Mouse (Mus musculus) liver, embryonic 11.5 days (tissue): ENCODE measurements around the gene Ccm2. TPM values are rescaled to one million over a fixed set of nuclear protein-coding genes. Genes with fewer than 3 reads are reported as not detected.

ENCODE experiments used
- ATAC-seq: fragments of 200-750 bp; cut with Nextera tagmentation; replicated peaks from 2 replicates; pipeline ENCODE4 v1.8.0; 2017; ENCODE audit warnings: moderate number of reproducible peaks, mild to moderate bottlenecking, moderate TSS enrichment, moderate library complexity; ENCODE audit not compliant: low FRiP score
- DNase-seq: peaks from one replicate; pipeline ENCODE4 v3.0.0-alpha.2; 2017; ENCODE audit warnings: low spot score
- H3K27ac ChIP-seq: fragments of 300-500 bp; sonication (generic); 2 replicates; pipeline ENCODE4 v1.5.1; 2014; ENCODE audit warnings: mild to moderate bottlenecking, low read depth, low read length, control low read depth
- H3K27me3 ChIP-seq: fragments of 300-500 bp; sonication (generic); replicated peaks from 2 replicates; pipeline ENCODE4 v1.6.1; 2014; ENCODE audit warnings: low read length, mixed read lengths; ENCODE audit not compliant: control insufficient read depth, insufficient read depth
- H3K36me3 ChIP-seq: fragments of 300-500 bp; sonication (generic); 2 replicates; pipeline ENCODE4 v1.6.1; 2014; ENCODE audit warnings: mild to moderate bottlenecking, low read length, moderate library complexity, mixed read lengths; ENCODE audit not compliant: control insufficient read depth, insufficient read depth
- H3K4me1 ChIP-seq: fragments of 300-500 bp; sonication (generic); replicated peaks from 2 replicates; pipeline ENCODE4 v1.6.1; 2014; ENCODE audit warnings: low read length, mixed read lengths; ENCODE audit not compliant: control insufficient read depth, insufficient read depth
- H3K4me2 ChIP-seq: fragments of 300-500 bp; sonication (generic); 2 replicates; pipeline ENCODE4 v1.6.1; 2014; ENCODE audit warnings: mild to moderate bottlenecking, control low read depth, moderate library complexity
- H3K4me3 ChIP-seq: fragments of 300-500 bp; sonication (generic); 2 replicates; pipeline ENCODE4 v1.5.1; 2014; ENCODE audit warnings: low read depth, low read length, control low read depth
- H3K9ac ChIP-seq: fragments of 300-500 bp; sonication (generic); 2 replicates; pipeline ENCODE4 v1.6.1; 2014; ENCODE audit warnings: low read depth, low read length, control low read depth
- H3K9me3 ChIP-seq: fragments of 300-500 bp; sonication (generic); 2 replicates; pipeline ENCODE4 v1.6.1; 2016; ENCODE audit warnings: low read length, inconsistent platforms, mixed read lengths; ENCODE audit not compliant: control insufficient read depth
- WGBS: fragments of 180-500 bp; shearing (Covaris S2); extraction: QIAGEN DNeasy Blood & Tissue Kit; methylation state at CpG from one replicate; pipeline ENCODE4 v1.1.7; 2014; 5-methylcytosine and 5-hydroxymethylcytosine counted together
- polyA plus RNA-seq: library from polyadenylated mRNA; unstranded; fragments of >200 nt; fragmentation: Nextera tagmentation; extraction: Ambion mirVana; gene quantifications from 2 replicates; pipeline ENCODE4 v1.2.1, GENCODE M21; 2014

Ccm2 gene
- polyA plus RNA-seq, 1 experiment from 2014 or later, result 82.1 TPM

GRCm38 (mm10) chr11:6563201-6563600, 16.5 kb downstream of the Ccm2 start:
- 65% methylated on average over 4 of the region's 4 CpGs for WGBS
- H3K4me2 ChIP-seq, result no peak overlapping the region
- peaks cover 20% of the 10 kb centered on the region for H3K4me1 ChIP-seq
- H3K9me3 ChIP-seq, result no peaks in the 10 kb centered on the region
- peaks cover 6% of the 10 kb centered on the region; the same call in 1 of the 2 replicates for H3K36me3 ChIP-seq
- H3K27me3 ChIP-seq, result no peaks in the 10 kb centered on the region
- no peak overlapping the region for H3K9ac ChIP-seq
- no peak for DNase-seq
- no peak for ATAC-seq
- H3K4me3 ChIP-seq, result no peak overlapping the region
- no peak overlapping the region for H3K27ac ChIP-seq

- Histone ChIP-seq H3K4me2 (no peak overlapping the region), H3K9me3 (no peaks in the 10 kb centered on the region), H3K4me3 (no peak overlapping the region), H3K27me3 (no peaks in the 10 kb centered on the region), H3K9ac (no peak overlapping the region), H3K36me3 (peaks cover 11% of the 10 kb centered on the region), H3K4me1 (peaks cover 33% of the 10 kb centered on the region), H3K27ac (peak overlapping the region; percentile 43)
- DNase-seq (no peak), ATAC-seq (no peak)
- 55% methylated on average over 4 of the region's 4 CpGs for WGBS
These were observed 19.8 kb downstream of the Ccm2 start for GRCm38 (mm10) chr11:6566496-6566895.

DNA sequence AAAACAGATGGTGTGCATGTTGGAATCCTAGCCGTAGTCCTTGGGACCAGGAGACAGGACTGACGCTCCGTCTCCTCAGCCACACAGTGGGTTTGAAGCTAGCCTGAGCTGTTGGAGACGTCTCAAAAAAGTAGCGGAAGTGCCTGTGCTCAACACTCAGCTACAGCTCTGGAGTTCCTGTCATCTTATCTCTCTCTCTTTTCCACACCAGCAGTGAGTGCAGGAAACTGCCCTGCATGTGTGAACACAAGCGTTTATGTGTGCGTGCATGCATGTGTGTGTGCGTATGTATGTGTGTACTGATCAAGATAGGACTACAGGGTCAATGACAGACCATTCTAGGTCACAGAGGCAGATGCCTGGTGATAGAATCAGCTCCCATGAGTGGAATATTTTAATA, 21.3 kb downstream of the Ccm2 start:
- no peak overlapping the region for H3K9ac ChIP-seq
- peaks cover 21% of the 10 kb centered on the region for H3K36me3 ChIP-seq
- peak overlapping the region; percentile 28; the same call in 1 of the 2 replicates for H3K4me2 ChIP-seq
- H3K4me3 ChIP-seq, result no peak overlapping the region
- no peaks in the 10 kb centered on the region for H3K9me3 ChIP-seq
- peak overlapping the region; percentile 67 for H3K27ac ChIP-seq
- peaks cover 33% of the 10 kb centered on the region for H3K4me1 ChIP-seq
- no peaks in the 10 kb centered on the region for H3K27me3 ChIP-seq
- DNase-seq, result no peak
- WGBS, result 50% methylated on average over 8 of the region's 8 CpGs
- peak; percentile 59 for ATAC-seq

- no peaks in the 10 kb centered on the region for H3K27me3 ChIP-seq
- H3K4me1 ChIP-seq, result peaks cover 33% of the 10 kb centered on the region
- no peaks in the 10 kb centered on the region for H3K9me3 ChIP-seq
- H3K27ac ChIP-seq, result peak overlapping the region; percentile 48; the same call in 1 of the 2 replicates
- H3K4me2 ChIP-seq, result peak overlapping the region; percentile 12; the same call in 1 of the 2 replicates
- H3K36me3 ChIP-seq, result peaks cover 21% of the 10 kb centered on the region
- WGBS, result 60% methylated on average over 11 of the region's 11 CpGs
- DNase-seq (no peak), ATAC-seq (peak; percentile 30; the same call in 1 of the 2 replicates)
- peak overlapping the region; percentile 48 for H3K9ac ChIP-seq
- H3K4me3 ChIP-seq, result no peak overlapping the region
These were observed 22.1 kb downstream of the Ccm2 start for GRCm38 (mm10) chr11:6568584-6569409.

DNA sequence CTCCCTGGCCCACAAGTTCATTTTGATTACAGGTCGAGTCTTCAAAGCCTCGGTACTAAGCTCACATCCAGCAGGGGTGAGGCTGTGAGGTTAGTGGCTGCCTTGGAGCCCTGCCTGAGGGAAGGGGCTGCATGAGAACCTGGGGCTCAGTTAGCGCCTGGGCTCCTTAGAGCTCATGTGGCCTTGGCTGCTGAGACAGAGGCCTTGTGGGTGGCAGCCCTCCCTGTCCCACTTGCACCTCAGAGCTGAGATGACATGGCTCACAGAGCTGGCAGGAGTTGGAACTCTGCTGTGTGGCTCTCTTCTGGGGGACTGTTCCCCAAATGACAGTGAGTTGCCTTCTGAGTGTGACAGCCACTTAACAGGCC, 22.7 kb downstream of the Ccm2 start:
- Histone ChIP-seq H3K9me3 (no peaks in the 10 kb centered on the region), H3K9ac (peak overlapping the region; percentile 31; the same call in 1 of the 2 replicates), H3K27ac (no peak overlapping the region; the same call in 1 of the 2 replicates), H3K4me3 (no peak overlapping the region), H3K4me1 (peaks cover 33% of the 10 kb centered on the region), H3K4me2 (no peak overlapping the region), H3K36me3 (peaks cover 21% of the 10 kb centered on the region), H3K27me3 (no peaks in the 10 kb centered on the region)
- WGBS, result 54% methylated on average over 3 of the region's 3 CpGs
- DNase-seq, result no peak
- no peak for ATAC-seq

GRCm38 (mm10) chr11:6576151-6576550, 29.5 kb downstream of the Ccm2 start:
- Histone ChIP-seq H3K4me2 (no peak overlapping the region), H3K9ac (no peak overlapping the region), H3K9me3 (no peaks in the 10 kb centered on the region), H3K27me3 (no peaks in the 10 kb centered on the region), H3K27ac (no peak overlapping the region), H3K4me1 (no peaks in the 10 kb centered on the region), H3K36me3 (peaks cover 18% of the 10 kb centered on the region), H3K4me3 (no peak overlapping the region)
- no peak for ATAC-seq
- DNase-seq, result no peak
- WGBS, result 79% methylated on average over 3 of the region's 3 CpGs

DNA sequence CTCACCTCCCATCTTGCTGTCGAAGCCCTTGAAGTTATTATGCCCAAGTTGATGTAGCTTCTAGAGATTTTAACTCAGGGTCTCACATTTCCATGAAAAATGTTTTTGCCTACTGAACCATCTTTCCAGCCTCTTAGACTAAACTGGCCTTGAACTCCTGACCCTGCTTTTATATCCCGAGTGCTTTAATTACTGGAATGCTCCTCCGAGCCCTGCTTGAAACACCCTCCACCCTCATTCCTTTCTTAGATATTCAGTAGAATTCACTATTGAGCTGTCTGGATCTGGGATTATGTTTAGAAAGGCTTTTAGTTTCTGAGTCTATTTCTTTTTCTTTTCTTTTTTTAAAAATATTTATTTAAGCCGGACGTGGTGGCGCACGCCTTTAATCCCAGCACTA, 32.7 kb downstream of the Ccm2 start:
- Histone ChIP-seq H3K9me3 (no peaks in the 10 kb centered on the region), H3K9ac (no peak overlapping the region), H3K36me3 (peaks cover 7% of the 10 kb centered on the region; the same call in 1 of the 2 replicates), H3K27me3 (no peaks in the 10 kb centered on the region), H3K27ac (no peak overlapping the region), H3K4me1 (0 out of 2 replicates have a peak, but pooled peaks cover 3% of the 10 kb centered on the region), H3K4me2 (no peak overlapping the region), H3K4me3 (no peak overlapping the region)
- DNase-seq, result no peak
- WGBS, result 95% methylated on average over 7 of the region's 7 CpGs
- no peak for ATAC-seq

- WGBS, result 91% methylated on average over 4 of the region's 4 CpGs
- Histone ChIP-seq H3K9me3 (no peaks in the 10 kb centered on the region), H3K9ac (no peak overlapping the region), H3K27ac (no peak overlapping the region), H3K27me3 (no peaks in the 10 kb centered on the region), H3K4me1 (0 out of 2 replicates have a peak, but pooled peaks cover 3% of the 10 kb centered on the region), H3K36me3 (peaks cover 7% of the 10 kb centered on the region; the same call in 1 of the 2 replicates), H3K4me2 (no peak overlapping the region), H3K4me3 (no peak overlapping the region)
- DNase-seq (no peak), ATAC-seq (no peak)
These were observed 33.5 kb downstream of the Ccm2 start for GRCm38 (mm10) chr11:6580065-6580750.
